Mouse (Mus musculus) sigmoid colon, adult 10 weeks (tissue): ENCODE data around the gene Fgd3. TPM values are rescaled to one million over a fixed set of nuclear protein-coding genes. Genes with fewer than 3 reads are reported as not detected.

Source experiments
- polyA plus RNA-seq: library from polyadenylated mRNA; stranded (reverse); fragments of 350-450 nt; fragmentation: Illumina TruSeq; extraction: RNeasy Lipid Tissue Mini Kit (QIAGEN cat#74804); gene quantifications from one replicate; pipeline ENCODE4 v1.2.3, GENCODE M21; 2014; ENCODE audit warnings: low read depth, low replicate concordance

The Fgd3 gene
- 1.5 TPM for polyA plus RNA-seq

DNA sequence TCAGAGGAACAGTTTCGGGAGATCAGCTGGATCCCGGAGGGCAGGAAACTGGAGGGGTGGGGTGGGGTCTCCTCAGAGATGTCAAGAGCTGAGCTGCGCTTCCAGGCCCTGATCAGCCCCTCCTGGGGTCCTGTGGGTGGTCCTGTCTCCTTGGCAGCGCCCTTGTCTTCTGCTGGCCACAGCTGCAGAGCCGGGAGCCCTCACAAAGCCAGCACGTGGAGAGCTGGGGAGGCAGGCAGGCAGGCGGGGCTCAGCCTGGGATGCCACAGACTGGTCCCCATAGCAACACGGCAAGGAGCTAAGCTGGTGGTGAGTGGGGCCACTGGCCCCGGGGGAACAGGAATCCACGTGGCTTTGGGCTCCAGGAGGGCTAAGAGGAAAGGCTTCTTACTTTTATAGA lies at the start of gene Fgd3:
Gene Fgd3, minus strand, starts transcription at position 272 of the 400 bp plus-strand sequence.

DNA sequence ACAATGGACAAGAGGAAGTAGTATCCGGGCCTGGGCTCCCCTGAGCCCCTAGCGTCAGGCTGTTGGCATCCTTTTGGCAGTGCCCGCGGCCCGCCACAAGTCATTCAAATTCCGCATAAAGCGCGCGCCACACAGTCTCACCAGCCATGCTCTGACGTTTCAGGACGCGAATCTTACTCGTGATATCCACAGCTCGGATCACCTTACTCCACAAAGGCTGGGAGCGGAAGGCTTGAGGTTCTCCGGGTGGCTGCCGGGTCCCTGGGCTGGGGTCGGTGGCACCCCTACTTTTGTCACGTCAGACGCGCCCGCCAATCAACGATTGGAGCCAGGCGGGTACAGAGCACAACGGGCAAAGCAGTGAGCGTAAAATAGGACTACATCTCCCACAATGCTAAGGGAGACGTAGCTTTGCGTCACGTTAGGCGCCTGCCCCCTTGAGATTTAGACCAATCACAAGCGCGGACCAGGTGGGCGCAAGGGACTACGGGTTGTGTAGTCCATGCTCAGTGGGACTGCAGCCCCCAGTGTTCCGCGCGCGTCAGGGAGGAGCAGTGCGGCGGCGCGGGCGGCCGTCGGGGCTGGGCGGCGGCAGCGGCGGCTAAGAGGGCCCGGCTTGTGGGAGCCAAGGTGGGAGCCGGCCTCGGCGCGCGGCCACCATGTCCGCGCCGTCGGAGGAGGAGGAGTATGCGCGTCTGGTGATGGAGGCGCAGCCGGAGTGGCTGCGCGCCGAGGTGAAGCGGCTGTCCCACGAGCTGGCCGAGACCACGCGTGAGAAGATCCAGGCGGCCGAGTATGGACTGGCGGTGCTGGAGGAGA lies 21.1 kb upstream of the Fgd3 start, which contains the start of gene Bicd2:
Gene Bicd2, plus strand, starts transcription at position 574 of the 819 bp plus-strand sequence.

DNA sequence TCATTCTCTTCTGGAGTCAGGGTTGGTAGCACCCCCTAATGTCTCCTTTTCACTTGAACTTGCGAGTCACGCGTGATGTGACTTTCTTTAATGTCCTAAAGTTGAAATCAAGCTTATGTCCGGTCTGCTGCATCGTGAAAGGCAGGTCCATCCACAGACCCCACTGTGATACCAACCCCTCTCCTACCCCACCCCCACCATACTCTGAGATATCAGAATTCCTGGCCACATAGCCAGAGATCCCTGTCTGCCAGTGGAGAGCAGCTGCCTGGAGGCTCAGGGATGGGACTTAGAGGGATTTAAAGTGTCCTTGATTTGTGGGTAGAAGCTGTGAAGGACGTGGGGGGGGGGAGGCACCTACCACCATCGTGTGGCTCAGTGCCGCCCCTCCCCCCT lies 71.6 kb downstream of the Fgd3 start, which contains the start of gene Susd3:
Gene Susd3, minus strand, starts transcription at position 240 of the 396 bp plus-strand sequence.

DNA sequence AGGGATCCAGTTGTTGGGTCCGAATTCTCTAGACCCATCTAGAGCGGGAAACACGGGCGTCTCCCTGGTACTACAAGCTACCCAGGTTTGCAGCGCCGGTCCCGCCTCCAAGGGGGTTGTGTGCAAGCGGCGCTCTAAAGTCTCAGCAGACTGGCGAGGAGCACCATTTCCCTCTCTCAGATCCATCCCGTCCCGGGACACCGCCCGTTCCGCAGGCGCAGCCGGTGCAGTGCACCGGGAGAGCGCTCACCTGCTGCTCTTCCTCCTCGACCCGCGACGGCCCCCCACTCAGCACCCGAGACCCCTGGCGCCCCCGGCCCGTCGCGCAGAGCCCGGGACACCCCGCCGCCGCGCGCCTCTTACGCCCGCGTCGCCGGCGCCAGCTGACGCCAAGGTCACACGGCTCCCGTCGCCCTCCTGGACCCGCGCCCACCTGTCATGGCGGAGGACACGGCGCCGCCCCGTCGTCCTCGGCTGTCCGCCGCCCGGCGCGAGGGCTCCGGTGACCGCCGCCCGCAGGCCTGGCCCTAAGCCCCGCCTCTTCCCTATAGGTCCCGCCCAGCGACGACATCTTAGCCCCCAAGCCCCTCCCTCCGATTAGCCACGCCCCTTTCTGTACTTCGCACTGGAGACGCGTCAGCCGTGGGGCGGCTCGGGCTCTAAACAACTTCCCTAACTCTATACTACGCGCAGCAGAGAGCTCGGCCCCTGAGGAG lies 104.4 kb downstream of the Fgd3 start, which contains the start of gene Card19:
Gene Card19, minus strand, starts transcription at position 534 of the 716 bp plus-strand sequence.

Other genes starting within 250 kb of the Fgd3 start
- gene Wnk2, start 172.3 kb downstream of the Fgd3 start, polyA plus RNA-seq, result 0.79 TPM
- gene Ninj1, start 132.8 kb downstream of the Fgd3 start, polyA plus RNA-seq, result not detected
- 2.6 TPM for gene Card19, start 104.3 kb downstream of the Fgd3 start, polyA plus RNA-seq
- gene Susd3, start 71.6 kb downstream of the Fgd3 start, polyA plus RNA-seq, result not detected
- gene Bicd2, start 21.3 kb upstream of the Fgd3 start, polyA plus RNA-seq, result 20.7 TPM
- 15.4 TPM for gene Ippk, start 100.9 kb upstream of the Fgd3 start, polyA plus RNA-seq
- 0.91 TPM for gene Tes3-ps, start 173.0 kb upstream of the Fgd3 start, polyA plus RNA-seq
- 28.6 TPM for gene Ecm2, start 184.5 kb upstream of the Fgd3 start, polyA plus RNA-seq
- gene Aspn, start 224.1 kb upstream of the Fgd3 start, polyA plus RNA-seq, result 435 TPM